Mouse (Mus musculus): ENCODE measurements around the gene Wdr18. TPM values are rescaled to one million over a fixed set of nuclear protein-coding genes. Genes with fewer than 3 reads are reported as not detected.
A peak's percentile ranks its signal among the peaks of the same experiment; 100 is the strongest.

The Wdr18 gene
- 10 to 100 TPM; 29.4 to 31.5 TPM for total RNA-seq (2021)
- 66.1 and 66.8 TPM in 2 replicates for polyA plus RNA-seq (2012; rRNA removed)
- long read RNA-seq, transcript Wdr18-201 (10 exons, 3,911 nt): major isoform, 109 of 116 reads
- long read RNA-seq, partial matches to known transcripts: 1 of 116 reads
- long read RNA-seq, other reads (novel, unspliced or antisense): 6 of 116 reads

DNA sequence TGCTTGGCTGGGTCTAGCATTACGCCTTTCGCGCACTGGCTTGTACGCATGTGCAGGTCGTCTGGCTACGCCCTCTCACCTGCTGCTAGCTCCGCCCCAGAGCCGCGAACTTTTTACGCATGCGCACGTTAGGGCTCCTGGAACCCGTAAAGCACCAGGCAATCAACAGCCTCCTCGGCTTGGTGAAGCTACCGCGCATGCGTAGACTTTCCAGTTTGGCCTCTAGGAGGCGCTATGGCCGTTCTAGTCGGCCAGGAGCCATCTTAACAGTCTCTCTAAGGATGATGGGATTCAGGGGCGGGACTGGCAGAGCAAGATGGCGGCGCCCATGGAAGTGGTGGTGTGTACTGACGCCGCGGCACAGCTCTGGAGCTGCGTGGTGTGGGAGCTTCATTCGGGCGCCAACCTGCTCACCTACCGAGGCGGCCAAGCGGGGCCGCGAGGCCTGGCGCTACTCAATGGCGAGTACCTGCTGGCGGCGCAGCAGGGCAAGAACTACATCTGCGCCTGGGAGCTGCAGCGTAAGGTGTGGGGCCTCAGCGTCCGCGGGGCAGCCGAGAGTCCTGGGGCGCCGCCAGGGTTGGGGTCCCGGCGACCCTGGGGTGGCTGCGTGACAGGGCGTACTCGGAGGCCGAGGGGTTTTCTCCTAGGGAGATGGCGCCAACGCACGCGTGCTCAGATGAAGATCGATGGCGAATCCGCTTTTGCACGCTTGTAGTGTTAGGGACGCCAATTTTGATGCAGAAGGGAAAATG is at the start of gene Wdr18:
TSS of gene Wdr18 (plus strand) at position 306 of the 755 bp plus-strand sequence.
- peak; percentile 100 for DNase-seq

DNA sequence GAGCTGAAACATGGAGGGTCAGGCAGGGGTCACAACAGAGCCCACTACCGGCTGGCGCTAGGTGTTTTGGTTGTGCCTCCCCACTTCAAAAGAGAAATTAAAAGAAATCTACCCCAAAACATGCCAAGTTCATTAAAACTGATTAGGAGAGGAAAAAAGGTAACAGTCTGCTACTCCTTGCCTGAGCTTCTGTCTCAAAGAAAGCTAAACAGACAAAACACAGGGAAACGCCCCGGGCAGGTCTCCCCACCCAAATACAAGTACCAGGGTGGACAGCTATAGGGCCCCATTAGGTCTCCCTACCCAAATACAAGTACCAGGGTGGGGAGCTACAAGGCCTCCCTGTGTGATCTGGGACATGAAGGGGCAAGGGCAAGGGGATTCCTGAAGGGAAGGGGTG is 49.4 kb upstream of the Wdr18 start, which contains the start of gene Gm26602:
TSS of gene Gm26602 (plus strand) at position 301 of the 400 bp plus-strand sequence.
- DNase-seq: no peak

DNA sequence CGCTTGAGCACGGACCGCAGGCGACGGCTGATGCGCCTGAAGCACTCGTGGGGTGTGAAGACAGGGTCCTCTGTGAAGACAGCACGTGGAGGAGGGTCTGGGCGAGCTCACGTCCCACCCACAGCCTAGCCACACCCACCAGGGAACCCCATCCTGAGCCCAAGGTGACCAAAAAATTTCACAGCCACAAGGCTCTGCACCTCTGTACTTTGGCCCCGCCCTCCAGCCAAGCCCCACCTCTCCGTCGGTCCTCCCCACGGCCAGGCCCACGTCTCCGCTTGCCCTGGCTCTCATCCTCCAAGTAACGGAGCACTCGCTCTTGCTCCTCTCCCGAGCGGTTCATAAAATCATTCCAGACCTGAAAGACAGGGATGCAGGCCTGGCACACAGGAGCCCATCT is 47.5 kb upstream of the Wdr18 start:
- no peak for DNase-seq

DNA sequence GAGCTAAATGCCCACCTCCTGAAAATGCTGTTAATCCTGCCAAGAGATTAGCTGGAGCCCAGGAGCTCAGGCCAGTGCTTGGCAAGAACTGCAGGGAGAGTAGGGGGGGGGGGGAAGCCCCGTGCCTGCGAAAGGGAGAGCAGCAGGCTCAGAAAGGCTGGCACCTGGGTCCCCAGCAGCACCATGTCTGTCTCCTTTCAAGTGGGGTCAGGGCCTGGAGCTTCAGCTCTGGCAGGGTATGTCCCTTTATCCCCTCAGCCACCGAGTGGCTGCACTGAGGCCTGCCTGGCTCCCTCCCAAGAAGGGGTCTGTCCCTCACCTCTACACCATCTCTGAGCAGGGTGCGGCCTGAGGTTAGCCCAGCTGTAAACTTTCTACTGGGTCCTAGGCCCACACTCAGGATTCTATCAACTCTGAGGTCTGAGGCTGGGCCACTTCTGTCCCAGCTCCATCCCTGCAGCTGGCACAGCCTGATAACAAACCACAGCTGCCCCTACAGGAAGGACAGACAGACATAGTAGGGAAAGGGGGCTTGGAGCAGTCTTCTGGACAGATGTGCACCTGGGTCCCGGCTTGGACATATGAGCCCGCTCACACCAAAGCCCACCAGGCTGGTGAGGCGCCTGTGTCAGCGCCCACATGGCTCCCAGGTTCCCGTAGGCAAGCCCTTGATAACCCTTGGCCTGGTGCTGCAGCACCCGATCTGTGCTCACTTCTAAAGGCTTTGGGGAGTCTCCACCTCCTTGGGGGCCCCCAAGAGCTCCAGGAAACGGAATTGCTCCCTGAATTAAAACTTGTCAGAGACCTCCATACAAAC is 45.6 kb upstream of the Wdr18 start:
- no peak for DNase-seq

- no peak for DNase-seq
Measured at GRCm38 (mm10) chr10:79914948-79915596, 44.9 kb upstream of the Wdr18 start.

- DNase-seq: no peak
Measured at GRCm38 (mm10) chr10:79916081-79916480, 43.9 kb upstream of the Wdr18 start.

GRCm38 (mm10) chr10:79916808-79917531 is 43.0 kb upstream of the Wdr18 start, which contains the start of gene Kiss1r:
Gene Kiss1r (plus strand): TSS chr10:79916971.
- DNase-seq: peak; percentile 93

- no peak for DNase-seq
Measured at GRCm38 (mm10) chr10:79917532-79918100, 42.3 kb upstream of the Wdr18 start.

DNA sequence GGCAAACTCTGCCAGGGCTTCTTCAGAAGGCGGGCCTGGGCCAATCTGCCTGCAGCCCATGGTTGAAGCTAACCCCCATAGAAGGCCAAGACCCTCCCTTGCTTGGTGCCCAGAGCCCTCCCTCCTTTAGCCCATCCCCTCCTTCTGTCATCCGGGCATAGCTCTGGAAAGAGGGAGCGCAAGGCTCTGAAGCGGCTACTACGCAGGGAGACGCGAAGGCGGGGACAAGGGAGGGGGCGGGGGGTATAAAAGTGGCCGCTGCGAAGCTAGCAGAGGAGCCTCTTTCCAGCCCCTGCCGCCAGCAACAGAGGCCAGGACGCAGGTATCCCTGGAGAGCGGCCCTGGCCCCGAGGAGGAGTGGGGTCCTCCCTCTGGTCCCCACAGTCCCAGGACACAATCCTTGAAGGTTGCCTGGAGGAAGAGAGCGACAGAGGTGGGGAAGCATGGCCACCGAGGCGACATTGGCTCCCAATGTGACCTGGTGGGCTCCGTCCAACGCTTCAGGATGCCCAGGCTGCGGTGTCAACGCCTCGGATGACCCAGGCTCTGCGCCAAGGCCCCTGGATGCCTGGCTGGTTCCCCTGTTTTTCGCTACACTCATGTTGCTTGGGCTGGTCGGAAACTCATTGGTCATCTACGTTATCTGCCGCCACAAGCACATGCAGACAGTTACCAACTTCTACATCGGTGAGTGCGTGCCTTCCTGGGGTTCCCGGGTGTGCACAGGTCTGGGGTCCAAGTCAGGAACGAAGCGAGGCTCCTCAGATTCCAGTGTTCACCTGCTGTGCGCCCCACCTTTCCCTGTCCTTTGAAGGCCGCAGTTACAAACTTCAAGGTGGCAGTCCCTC is 41.5 kb upstream of the Wdr18 start:
- no peak for DNase-seq

DNA sequence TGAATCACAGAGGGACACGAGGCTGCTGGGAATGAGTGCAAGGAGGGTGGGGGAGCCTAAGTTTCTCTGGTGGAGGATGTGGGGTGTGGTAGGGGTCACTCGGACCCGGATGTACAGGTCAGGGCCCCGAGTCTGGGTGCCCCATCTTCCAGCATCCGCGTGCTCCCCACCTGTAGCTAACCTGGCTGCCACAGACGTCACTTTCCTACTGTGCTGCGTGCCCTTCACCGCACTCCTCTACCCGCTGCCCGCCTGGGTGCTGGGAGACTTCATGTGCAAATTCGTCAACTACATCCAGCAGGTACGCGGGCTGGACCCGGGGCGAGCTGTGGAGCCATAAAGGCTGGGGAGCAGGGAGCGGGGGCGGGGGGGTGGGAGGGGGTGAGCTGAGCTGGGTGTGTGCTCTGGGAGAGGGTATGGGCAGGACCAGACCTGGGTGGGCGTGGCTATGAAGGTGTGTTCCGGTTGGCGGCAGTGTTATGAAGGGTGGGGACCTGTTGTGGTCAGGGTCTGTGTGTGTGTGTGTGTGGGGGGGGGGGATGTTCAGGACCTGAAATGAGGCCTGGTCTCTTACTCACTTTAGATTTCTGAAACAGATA is 40.6 kb upstream of the Wdr18 start:
- DNase-seq: no peak

GRCm38 (mm10) chr10:79920056-79920890 is 39.7 kb upstream of the Wdr18 start:
- no peak for DNase-seq

- no peak for DNase-seq
Measured at GRCm38 (mm10) chr10:79920958-79921535, 38.9 kb upstream of the Wdr18 start, which contains the start of gene R3hdm4. Gene R3hdm4 (minus strand): TSS chr10:79921208.

GRCm38 (mm10) chr10:79921572-79921971 is 38.4 kb upstream of the Wdr18 start:
- no peak for DNase-seq

- peak; percentile 92 for DNase-seq
Measured at GRCm38 (mm10) chr10:79924998-79925784, 34.8 kb upstream of the Wdr18 start.

DNA sequence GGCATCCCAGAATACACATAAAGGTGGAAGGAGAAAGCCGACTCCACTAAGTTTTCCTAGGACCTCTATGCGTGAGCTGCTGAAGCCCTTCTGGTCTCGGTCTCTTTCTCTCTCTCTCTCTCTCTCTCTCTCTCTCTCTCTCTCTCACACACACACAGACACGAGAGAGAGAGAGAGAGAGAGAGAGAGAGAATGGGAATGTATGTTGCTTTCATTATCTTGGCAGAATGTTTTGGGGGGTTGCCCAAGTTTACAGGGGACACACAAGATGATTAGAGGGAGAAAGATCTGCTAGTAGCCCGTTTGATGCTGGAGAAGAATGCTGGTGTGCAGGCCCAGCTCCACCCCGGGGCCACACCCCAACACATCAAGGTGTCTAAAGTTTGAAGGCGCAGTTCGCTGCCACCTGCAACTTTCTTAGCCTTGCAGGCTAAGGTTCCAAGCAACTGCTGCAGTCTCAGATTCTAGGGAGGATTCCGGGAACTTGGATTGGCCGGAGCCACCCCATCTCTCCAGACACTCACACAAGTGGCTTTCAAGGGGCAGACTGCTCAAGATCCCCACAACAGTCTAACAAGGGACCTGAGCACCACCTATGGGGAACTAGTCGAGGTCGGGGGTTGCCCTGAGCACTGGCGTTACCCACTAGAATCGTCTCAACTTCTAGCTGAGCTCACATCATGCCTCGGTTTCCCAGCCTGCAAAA is 34.0 kb upstream of the Wdr18 start:
- DNase-seq: no peak

- peak; percentile 95 for DNase-seq
Measured at GRCm38 (mm10) chr10:79926491-79927323, 33.2 kb upstream of the Wdr18 start, which contains the start of gene Arid3a. Gene Arid3a (plus strand): TSS chr10:79927043.
